Mouse (Mus musculus): ENCODE measurements around the gene Uqcc1. TPM values are rescaled to one million over a fixed set of nuclear protein-coding genes. Genes with fewer than 3 reads are reported as not detected.

Gene Uqcc1
- total and polyA plus RNA-seq, 2 experiments from 2014 or later: 44.6 to 58.9 TPM

GRCm38 (mm10) chr2:155885271-155885697 is 44.8 kb downstream of the Uqcc1 start:
- Histone ChIP-seq H3K27me3 (ENCODE audit: insufficient read depth, low read length) (no peaks in the 10 kb centered on the region), H3K4me3 (ENCODE audit: low read depth, low read length) (no peak overlapping the region), H3K36me3 (ENCODE audit: insufficient read depth, low read length) (peaks cover 36% of the 10 kb centered on the region), H3K9me3 (ENCODE audit: low read length) (no peaks in the 10 kb centered on the region), H3K4me1 (ENCODE audit: insufficient read depth, low read length) (no peaks in the 10 kb centered on the region), H3K4me2 (ENCODE audit: low read depth, low read length, poor library complexity, severe bottlenecking) (no peak overlapping the region), H3K9ac (replicated peaks; ENCODE audit: low read length, poor library complexity, severe bottlenecking) (no peak overlapping the region), H3K27ac (ENCODE audit: low read depth, low read length) (no peak overlapping the region)
- ATAC-seq (ENCODE audit: low FRiP score) (no peak), DNase-seq (ENCODE audit: low spot score) (no peak)
- WGBS: 84% methylated on average over 10 of the region's 10 CpGs
- TF ChIP-seq CTCF (IDR thresholded peaks at IDR 0.05): no peak

- DNase-seq (ENCODE audit: low spot score): no peak
- Histone ChIP-seq H3K27me3 (ENCODE audit: insufficient read depth, low read length) (no peaks in the 10 kb centered on the region), H3K27ac (ENCODE audit: low read depth, low read length) (no peak overlapping the region), H3K4me2 (ENCODE audit: low read depth, low read length, poor library complexity, severe bottlenecking) (no peak overlapping the region), H3K9ac (replicated peaks; ENCODE audit: low read length, poor library complexity, severe bottlenecking) (no peak overlapping the region), H3K9me3 (ENCODE audit: low read length) (no peaks in the 10 kb centered on the region), H3K36me3 (ENCODE audit: insufficient read depth, low read length) (peaks cover 38% of the 10 kb centered on the region), H3K4me3 (ENCODE audit: low read depth, low read length) (no peak overlapping the region), H3K4me1 (ENCODE audit: insufficient read depth, low read length) (no peaks in the 10 kb centered on the region)
- TF ChIP-seq CTCF (IDR thresholded peaks at IDR 0.05): no peak
- ATAC-seq (ENCODE audit: low FRiP score): no peak
- WGBS: 89% methylated on average over 3 of the region's 3 CpGs
These were observed 48.0 kb downstream of the Uqcc1 start for GRCm38 (mm10) chr2:155882087-155882486.

- WGBS: 90% methylated on average over 21 of the region's 21 CpGs
- no peak overlapping the region for H3K4me3 ChIP-seq (ENCODE audit: low read depth, low read length)
- no peaks in the 10 kb centered on the region for H3K9me3 ChIP-seq (ENCODE audit: low read length)
- TF ChIP-seq CTCF (IDR thresholded peaks at IDR 0.05): no peak
- no peak for DNase-seq (ENCODE audit: low spot score)
- H3K27ac ChIP-seq (ENCODE audit: low read depth, low read length): no peak overlapping the region
- H3K4me1 ChIP-seq (ENCODE audit: insufficient read depth, low read length): no peaks in the 10 kb centered on the region
- H3K36me3 ChIP-seq (ENCODE audit: insufficient read depth, low read length): peaks cover 28% of the 10 kb centered on the region
- no peaks in the 10 kb centered on the region for H3K27me3 ChIP-seq (ENCODE audit: insufficient read depth, low read length)
- no peak overlapping the region for H3K9ac ChIP-seq (replicated peaks; ENCODE audit: low read length, poor library complexity, severe bottlenecking)
- no peak overlapping the region for H3K4me2 ChIP-seq (ENCODE audit: low read depth, low read length, poor library complexity, severe bottlenecking)
- ATAC-seq (ENCODE audit: low FRiP score): no peak
These were observed 50.9 kb downstream of the Uqcc1 start for GRCm38 (mm10) chr2:155878964-155879876.

GRCm38 (mm10) chr2:155873636-155874035 is 56.5 kb downstream of the Uqcc1 start:
- no peak overlapping the region for H3K4me3 ChIP-seq (ENCODE audit: low read depth, low read length)
- no peaks in the 10 kb centered on the region for H3K4me1 ChIP-seq (ENCODE audit: insufficient read depth, low read length)
- no peak for ATAC-seq (ENCODE audit: low FRiP score)
- no peak for DNase-seq (ENCODE audit: low spot score)
- 86% methylated on average over 6 of the region's 6 CpGs for WGBS
- H3K9me3 ChIP-seq (ENCODE audit: low read length): no peaks in the 10 kb centered on the region
- H3K4me2 ChIP-seq (ENCODE audit: low read depth, low read length, poor library complexity, severe bottlenecking): no peak overlapping the region
- H3K9ac ChIP-seq (replicated peaks; ENCODE audit: low read length, poor library complexity, severe bottlenecking): no peak overlapping the region
- no peaks in the 10 kb centered on the region for H3K27me3 ChIP-seq (ENCODE audit: insufficient read depth, low read length)
- TF ChIP-seq CTCF (IDR thresholded peaks at IDR 0.05): no peak
- peaks cover 17% of the 10 kb centered on the region for H3K36me3 ChIP-seq (ENCODE audit: insufficient read depth, low read length)
- H3K27ac ChIP-seq (ENCODE audit: low read depth, low read length): no peak overlapping the region

GRCm38 (mm10) chr2:155872930-155873507 is 57.1 kb downstream of the Uqcc1 start:
- Histone ChIP-seq H3K4me2 (ENCODE audit: low read depth, low read length, poor library complexity, severe bottlenecking) (no peak overlapping the region), H3K27ac (ENCODE audit: low read depth, low read length) (no peak overlapping the region)
- WGBS: 69% methylated on average over 10 of the region's 10 CpGs

GRCm38 (mm10) chr2:155872486-155872885 is 57.6 kb downstream of the Uqcc1 start:
- H3K4me1 ChIP-seq (ENCODE audit: insufficient read depth, low read length): no peaks in the 10 kb centered on the region
- H3K9ac ChIP-seq (replicated peaks; ENCODE audit: low read length, poor library complexity, severe bottlenecking): no peak overlapping the region
- H3K36me3 ChIP-seq (ENCODE audit: insufficient read depth, low read length): peaks cover 27% of the 10 kb centered on the region
- no peak overlapping the region for H3K4me3 ChIP-seq (ENCODE audit: low read depth, low read length)
- ATAC-seq (ENCODE audit: low FRiP score) (no peak), DNase-seq (ENCODE audit: low spot score) (no peak)
- WGBS: 75% methylated on average over 8 of the region's 8 CpGs
- no peak overlapping the region for H3K27ac ChIP-seq (ENCODE audit: low read depth, low read length)
- H3K9me3 ChIP-seq (ENCODE audit: low read length): no peaks in the 10 kb centered on the region
- no peaks in the 10 kb centered on the region for H3K27me3 ChIP-seq (ENCODE audit: insufficient read depth, low read length)
- no peak for TF ChIP-seq CTCF (IDR thresholded peaks at IDR 0.05)
- H3K4me2 ChIP-seq (ENCODE audit: low read depth, low read length, poor library complexity, severe bottlenecking): no peak overlapping the region

More at GRCm38 (mm10) chr2:155872930-155873507, 57.1 kb downstream of the Uqcc1 start:
- Histone ChIP-seq H3K4me3 (ENCODE audit: low read depth, low read length) (no peak overlapping the region), H3K27me3 (ENCODE audit: insufficient read depth, low read length) (no peaks in the 10 kb centered on the region), H3K9ac (replicated peaks; ENCODE audit: low read length, poor library complexity, severe bottlenecking) (no peak overlapping the region), H3K36me3 (ENCODE audit: insufficient read depth, low read length) (peaks cover 22% of the 10 kb centered on the region), H3K4me1 (ENCODE audit: insufficient read depth, low read length) (no peaks in the 10 kb centered on the region), H3K9me3 (ENCODE audit: low read length) (no peaks in the 10 kb centered on the region)
- DNase-seq (ENCODE audit: low spot score) (peak; percentile 10), ATAC-seq (ENCODE audit: low FRiP score) (no peak)
- no peak for TF ChIP-seq CTCF (IDR thresholded peaks at IDR 0.05)

Data from midbrain, postnatal 0 days (tissue).